Mouse (Mus musculus) liver, postnatal 0 days (tissue): Measurements from ENCODE around the gene Celf2. TPM values are rescaled to one million over a fixed set of nuclear protein-coding genes. Genes with fewer than 3 reads are reported as not detected.

ENCODE experiments used
- ATAC-seq: fragments of 200-750 bp; cut with Nextera tagmentation; 2 replicates; pipeline ENCODE4 v1.8.0; 2017; ENCODE audit warnings: mild to moderate bottlenecking, moderate library complexity
- DNase-seq: peaks from one replicate; pipeline ENCODE4 v3.0.0-alpha.2; 2016
- H3K27ac ChIP-seq: fragments of 300-500 bp; sonication (generic); 2 replicates; pipeline ENCODE4 v1.5.1; 2014; ENCODE audit warnings: antibody characterized with exemption, moderate library complexity, mild to moderate bottlenecking, low read depth
- H3K27me3 ChIP-seq: fragments of 300-500 bp; sonication (generic); 2 replicates; pipeline ENCODE4 v1.6.1; 2014; ENCODE audit warnings: low read length, control low read depth, mixed read lengths; ENCODE audit not compliant: insufficient read depth
- H3K36me3 ChIP-seq: fragments of 300-500 bp; sonication (generic); replicated peaks from 2 replicates; pipeline ENCODE4 v1.6.1; 2014; ENCODE audit warnings: mild to moderate bottlenecking, control low read depth, low read length, moderate library complexity, mixed read lengths; ENCODE audit not compliant: insufficient read depth
- H3K4me1 ChIP-seq: fragments of 300-500 bp; sonication (generic); 2 replicates; pipeline ENCODE4 v1.6.1; 2014; ENCODE audit warnings: antibody characterized with exemption, mild to moderate bottlenecking, control low read depth; ENCODE audit not compliant: insufficient read depth
- H3K4me2 ChIP-seq: fragments of 300-500 bp; sonication (generic); 2 replicates; pipeline ENCODE4 v1.6.1; 2014; ENCODE audit warnings: low read depth, mild to moderate bottlenecking, low read length, moderate library complexity, mixed read lengths
- H3K4me3 ChIP-seq: fragments of 300-500 bp; sonication (generic); 2 replicates; pipeline ENCODE4 v1.5.1; 2014; ENCODE audit warnings: low read depth, low read length
- H3K9ac ChIP-seq: fragments of 300-500 bp; sonication (generic); replicated peaks from 2 replicates; pipeline ENCODE4 v1.6.1; 2014; ENCODE audit warnings: mild to moderate bottlenecking, moderate library complexity
- H3K9me3 ChIP-seq: fragments of 300-500 bp; sonication (generic); 2 replicates; pipeline ENCODE4 v1.6.1; 2016; ENCODE audit warnings: mild to moderate bottlenecking, control low read depth, low read length, mixed read lengths
- CTCF ChIP-seq: sonication (generic); IDR thresholded peaks from 2 replicates; pipeline ENCODE4 v1.5.1; 2016; ENCODE audit warnings: antibody characterized with exemption, low read depth
- EP300 ChIP-seq: IDR thresholded peaks from 2 replicates; pipeline ENCODE4 v1.6.1; 2016; ENCODE audit warnings: antibody characterized with exemption, low read depth, mild to moderate bottlenecking
- WGBS: fragments of 180-500 bp; shearing (Covaris S2); extraction: QIAGEN DNeasy Blood & Tissue Kit; methylation state at CpG from one replicate; pipeline ENCODE4 v1.1.7; 2014; ENCODE audit not compliant: insufficient replicate concordance; 5-methylcytosine and 5-hydroxymethylcytosine counted together
- polyA plus RNA-seq: library from polyadenylated mRNA; unstranded; fragments of >200 nt; fragmentation: Nextera tagmentation; extraction: Ambion mirVana; gene quantifications from 2 replicates; pipeline ENCODE4 v1.2.1, GENCODE M21; 2015

Celf2 gene
- polyA plus RNA-seq, 1 experiment from 2014 or later, result 13.5 TPM

GRCm38 (mm10) chr2:6637147-6637546, 872.2 kb downstream of the Celf2 start:
- Histone ChIP-seq H3K36me3 (no peaks in the 10 kb centered on the region), H3K4me3 (no peak overlapping the region), H3K9ac (no peak overlapping the region), H3K9me3 (no peaks in the 10 kb centered on the region), H3K27ac (no peak overlapping the region), H3K4me1 (no peaks in the 10 kb centered on the region), H3K27me3 (no peaks in the 10 kb centered on the region), H3K4me2 (no peak overlapping the region)
- no peak for DNase-seq
- ATAC-seq, result no peak
- no peak for TF ChIP-seq EP300
- TF ChIP-seq CTCF, result no peak
- WGBS, result 69% methylated on average over 2 of the region's 2 CpGs

DNA sequence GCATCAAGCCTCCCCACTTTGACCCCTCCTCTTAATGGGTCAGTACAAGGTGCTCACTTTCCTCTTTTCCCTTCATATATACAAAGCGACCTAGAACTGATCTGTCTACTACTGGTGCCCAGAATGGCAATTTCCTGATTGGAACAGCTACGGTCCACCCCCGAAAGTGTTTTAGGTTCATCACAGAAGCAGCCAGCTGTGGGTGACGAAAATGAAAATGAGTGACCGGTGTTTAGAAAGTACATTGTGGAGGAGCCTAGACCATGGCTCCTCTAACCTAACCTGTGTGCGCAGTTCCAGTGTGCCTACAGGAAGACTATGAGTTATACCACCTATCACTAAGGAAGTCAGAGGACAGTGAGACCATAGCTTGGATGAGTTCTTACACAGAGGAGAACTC, 874.5 kb downstream of the Celf2 start:
- Histone ChIP-seq H3K9ac (no peak overlapping the region), H3K27ac (no peak overlapping the region), H3K36me3 (no peaks in the 10 kb centered on the region), H3K9me3 (no peaks in the 10 kb centered on the region), H3K4me3 (no peak overlapping the region), H3K27me3 (no peaks in the 10 kb centered on the region), H3K4me1 (no peaks in the 10 kb centered on the region), H3K4me2 (no peak overlapping the region)
- 85% methylated on average over 6 of the region's 6 CpGs for WGBS
- DNase-seq, result no peak
- no peak for TF ChIP-seq CTCF
- no peak for TF ChIP-seq EP300
- ATAC-seq, result no peak

- no peak for TF ChIP-seq CTCF
- no peak for TF ChIP-seq EP300
- Histone ChIP-seq H3K4me3 (no peak overlapping the region), H3K36me3 (no peaks in the 10 kb centered on the region), H3K27me3 (no peaks in the 10 kb centered on the region), H3K9me3 (no peaks in the 10 kb centered on the region), H3K4me2 (no peak overlapping the region), H3K27ac (no peak overlapping the region), H3K9ac (no peak overlapping the region), H3K4me1 (no peaks in the 10 kb centered on the region)
- DNase-seq (no peak), ATAC-seq (no peak)
- 88% methylated on average over 1 of the region's 1 CpGs for WGBS
These were observed 876.2 kb downstream of the Celf2 start for GRCm38 (mm10) chr2:6633115-6633514.

- DNase-seq, result no peak
- Histone ChIP-seq H3K4me2 (no peak overlapping the region), H3K4me1 (no peaks in the 10 kb centered on the region), H3K9ac (no peak overlapping the region), H3K9me3 (no peaks in the 10 kb centered on the region), H3K4me3 (no peak overlapping the region), H3K27me3 (no peaks in the 10 kb centered on the region), H3K36me3 (no peaks in the 10 kb centered on the region), H3K27ac (no peak overlapping the region)
- TF ChIP-seq CTCF (no peak), EP300 (no peak)
- ATAC-seq, result no peak
- 59% methylated on average over 4 of the region's 4 CpGs for WGBS
These were observed 885.6 kb downstream of the Celf2 start for GRCm38 (mm10) chr2:6623802-6624201.

- no peaks in the 10 kb centered on the region for H3K27me3 ChIP-seq
- H3K9me3 ChIP-seq, result no peaks in the 10 kb centered on the region
- H3K4me1 ChIP-seq, result no peaks in the 10 kb centered on the region
- ATAC-seq (no peak), DNase-seq (no peak)
- H3K27ac ChIP-seq, result no peak overlapping the region
- WGBS, result 69% methylated on average over 5 of the region's 5 CpGs
- 0 out of 2 replicates have a peak, but pooled peaks cover under 1% of the 10 kb centered on the region for H3K36me3 ChIP-seq
- TF ChIP-seq EP300 (no peak), CTCF (no peak)
- no peak overlapping the region for H3K9ac ChIP-seq
- H3K4me3 ChIP-seq, result no peak overlapping the region
- no peak overlapping the region for H3K4me2 ChIP-seq
These were observed 887.3 kb downstream of the Celf2 start for GRCm38 (mm10) chr2:6622082-6622481.

DNA sequence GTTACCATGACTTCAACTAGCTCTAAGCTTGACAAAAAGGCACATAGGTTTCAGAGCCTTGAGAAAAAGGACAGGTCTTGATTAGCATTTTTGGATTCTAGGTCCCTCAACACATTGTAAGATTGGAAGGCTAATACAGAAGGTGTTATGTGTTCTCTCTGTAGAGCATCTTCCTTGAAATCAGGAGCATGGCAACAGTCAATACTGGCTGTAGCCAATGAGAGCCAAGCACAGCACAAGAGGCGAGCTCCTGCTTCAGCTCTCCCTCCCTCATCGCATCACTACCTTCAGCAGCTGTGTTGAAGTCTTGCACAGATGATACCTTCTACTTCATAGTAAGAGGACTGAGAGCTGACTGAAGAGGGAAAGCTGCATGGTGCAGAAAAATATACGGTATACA, 890.5 kb downstream of the Celf2 start:
- DNase-seq, result no peak
- WGBS, result 71% methylated on average over 3 of the region's 3 CpGs
- 0 out of 2 replicates have a peak, but pooled peaks cover 3% of the 10 kb centered on the region for H3K36me3 ChIP-seq

DNA sequence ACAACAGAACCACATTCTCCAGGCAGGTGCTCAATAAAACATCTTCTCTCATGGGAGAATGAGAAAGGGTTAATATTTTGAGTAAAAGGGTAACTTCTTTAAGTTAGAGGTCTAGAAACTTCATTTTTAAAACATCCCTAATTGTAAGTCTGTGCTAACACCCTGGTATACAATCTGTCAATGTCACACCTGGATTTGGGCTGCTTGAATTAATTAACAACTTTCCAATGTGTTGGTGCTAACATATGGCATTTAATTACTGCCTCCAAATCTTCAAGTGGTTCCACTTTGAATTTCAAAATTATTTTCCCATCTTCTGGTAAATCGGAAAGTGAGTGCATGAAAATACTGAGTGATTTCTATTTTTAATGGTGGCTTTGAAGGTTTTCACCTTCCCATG, 890.9 kb downstream of the Celf2 start:
- H3K4me2 ChIP-seq, result no peak overlapping the region
- H3K27ac ChIP-seq, result no peak overlapping the region
- H3K4me3 ChIP-seq, result no peak overlapping the region
- ATAC-seq (no peak), DNase-seq (no peak)
- no peak for TF ChIP-seq CTCF
- TF ChIP-seq EP300, result no peak
- no peaks in the 10 kb centered on the region for H3K27me3 ChIP-seq
- H3K9ac ChIP-seq, result no peak overlapping the region
- no peaks in the 10 kb centered on the region for H3K9me3 ChIP-seq
- 84% methylated on average over 1 of the region's 1 CpGs for WGBS
- H3K36me3 ChIP-seq, result 0 out of 2 replicates have a peak, but pooled peaks cover 3% of the 10 kb centered on the region
- no peaks in the 10 kb centered on the region for H3K4me1 ChIP-seq

More for the DNA sequence above, 890.5 kb downstream of the Celf2 start:
- no peak for TF ChIP-seq EP300
- TF ChIP-seq CTCF, result no peak
- ATAC-seq, result no peak
- H3K4me2 ChIP-seq, result no peak overlapping the region
- no peak overlapping the region for H3K4me3 ChIP-seq
- H3K9me3 ChIP-seq, result no peaks in the 10 kb centered on the region
- H3K27ac ChIP-seq, result no peak overlapping the region
- no peaks in the 10 kb centered on the region for H3K27me3 ChIP-seq
- no peak overlapping the region for H3K9ac ChIP-seq
- H3K4me1 ChIP-seq, result no peaks in the 10 kb centered on the region
